Mouse (Mus musculus): ENCODE measurements at regions not wholly inside any gene's neighbourhood (a gene's known extent, or its start where the extent isn't known, plus 50 kb on each side); places are given as distances from the start of the nearest gene placed in this dataset.

DNA sequence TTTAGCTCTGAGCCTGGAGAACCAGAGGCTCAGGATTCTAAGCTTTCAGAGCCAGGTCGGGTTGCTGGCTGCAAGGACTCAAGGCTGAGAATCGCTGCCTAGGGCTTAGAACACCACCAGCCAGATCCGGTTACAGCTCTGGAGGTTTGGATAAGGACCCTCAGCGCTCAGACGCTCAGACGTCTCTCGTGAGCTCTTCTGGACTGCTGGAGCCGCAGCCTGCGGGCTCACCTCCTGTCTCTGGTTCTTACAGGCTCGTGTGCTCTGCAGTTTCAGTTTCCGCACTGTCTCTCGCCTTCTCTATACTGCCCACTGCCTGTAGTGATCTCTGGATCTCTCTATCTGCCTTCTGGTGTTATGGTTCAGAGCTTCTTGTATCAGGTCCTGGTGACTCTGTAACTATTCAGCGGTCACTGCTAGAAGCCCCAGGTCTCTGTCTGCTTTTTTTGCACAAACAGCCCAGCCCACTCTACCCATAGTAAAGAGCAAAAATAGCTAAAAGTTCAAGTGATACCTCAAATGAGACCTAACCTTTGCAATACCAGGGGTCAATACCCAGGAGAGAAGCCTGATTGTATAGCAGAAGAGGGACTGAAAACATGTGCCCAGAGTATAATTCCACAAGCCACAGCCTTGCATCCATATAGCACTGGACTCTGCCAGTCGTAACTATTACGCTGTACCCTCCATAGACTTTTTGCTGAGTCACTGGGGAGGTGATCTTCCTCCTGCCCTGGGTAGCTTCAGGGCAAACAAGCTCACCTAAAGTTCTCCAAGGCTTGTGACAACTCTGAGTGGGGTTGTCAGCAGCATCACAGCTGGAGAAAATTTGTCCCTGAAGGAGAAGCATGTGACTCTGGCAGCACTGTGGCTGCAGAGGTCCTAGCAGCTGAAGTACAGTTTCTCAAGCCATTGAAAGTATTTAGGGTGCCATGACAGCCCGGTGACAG, 56.4 kb upstream of the Gpc1 start:
- TF ChIP-seq MAX (IDR thresholded peaks at IDR 0.05; ENCODE audit: low read length) (no peak), MEF2A (IDR thresholded peaks at IDR 0.05; ENCODE audit: extremely low read depth, insufficient replicate concordance, low read depth, low read length, poor library complexity, severe bottlenecking) (no peak), NELFE (IDR thresholded peaks at IDR 0.05; ENCODE audit: low read depth, low read length) (no peak), POLR2A (IDR thresholded peaks at IDR 0.05; ENCODE audit: control insufficient read depth in 1 of 2, insufficient read depth in 1 of 2, low read depth in 1 of 2, low read length in 2 of 2, poor library complexity in 1 of 2) (no peak), CTCF (IDR thresholded peaks at IDR 0.05 in 2 of 3, conservative IDR thresholded peaks at IDR 0.05 in 1 of 3; ENCODE audit: control insufficient read depth in 1 of 3, insufficient read depth in 1 of 3, low read depth in 2 of 3, low read length in 3 of 3, poor library complexity in 1 of 3, severe bottlenecking in 1 of 3) (no peak), ZMIZ1 (IDR thresholded peaks at IDR 0.05; ENCODE audit: low read depth, low read length) (no peak), CHD1 (IDR thresholded peaks at IDR 0.05; ENCODE audit: low read depth, low read length) (no peak), ELF1 (IDR thresholded peaks at IDR 0.05; ENCODE audit: low read depth, low read length) (no peak), ZNF384 (IDR thresholded peaks at IDR 0.05; ENCODE audit: low read depth, low read length) (no peak), RAD21 (IDR thresholded peaks at IDR 0.05; ENCODE audit: low read depth, low read length) (no peak), MYC (IDR thresholded peaks at IDR 0.05; ENCODE audit: low read depth, low read length) (no peak), HCFC1 (IDR thresholded peaks at IDR 0.05; ENCODE audit: low read depth, low read length) (no peak)
